Mouse (Mus musculus): ENCODE data around the gene Pramef20.

- TF ChIP-seq CTCF (IDR thresholded peaks at IDR 0.05; ENCODE audit: low read depth, low read length) (no peak), POLR2AphosphoS5 (IDR thresholded peaks at IDR 0.05; ENCODE audit: insufficient replicate concordance, low read depth, low read length) (no peak)
Measured at GRCm38 (mm10) chr4:144402712-144403111, 25.0 kb upstream of the Pramef20 start.

Data from G1E (cell line).